Mouse (Mus musculus): ENCODE data around the gene Fto. TPM values are rescaled to one million over a fixed set of nuclear protein-coding genes. Genes with fewer than 3 reads are reported as not detected.

Gene Fto
- polyA plus RNA-seq, 2 experiments, result 10.0 to 15.6 TPM

DNA sequence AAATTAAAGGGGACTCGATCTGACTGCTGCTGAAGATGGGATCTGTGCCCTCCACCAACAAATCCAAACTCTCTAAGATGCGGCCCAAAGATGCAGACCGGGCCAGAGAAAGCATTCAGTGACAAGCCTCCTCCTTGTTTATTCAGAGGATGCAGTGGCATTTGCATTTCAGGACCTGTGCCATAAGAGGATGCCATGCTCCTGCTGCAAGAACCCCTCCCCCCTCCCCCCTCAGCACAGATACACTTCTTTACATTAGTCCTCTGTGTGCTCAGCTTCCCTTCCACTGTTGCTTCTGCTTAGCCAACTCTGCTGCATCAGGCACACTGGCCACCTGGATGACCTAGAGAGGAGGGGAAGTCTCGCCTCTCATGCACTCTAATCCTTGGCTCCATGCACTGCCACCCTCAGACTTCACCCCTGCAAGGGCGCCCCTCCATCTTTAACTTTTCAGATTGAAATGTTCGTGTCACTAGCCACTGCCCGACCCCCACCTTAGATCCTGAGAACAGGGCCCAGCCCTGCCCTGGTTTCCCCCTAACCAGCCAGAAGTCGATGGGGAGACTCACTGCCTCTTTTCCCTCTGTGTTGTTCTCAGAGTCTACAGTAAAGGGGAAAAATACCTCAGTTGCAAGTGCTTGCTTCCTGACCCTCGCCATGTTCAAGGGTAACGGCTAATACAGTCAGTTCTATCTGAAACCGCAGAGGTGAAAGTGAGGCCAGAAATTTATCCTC is 14.3 kb downstream of the Fto start:
- no peaks in the 10 kb centered on the region for H3K36me3 ChIP-seq (replicated peaks; ENCODE audit: control insufficient read depth, insufficient read depth, low read depth)
- no peak overlapping the region for H3K4me3 ChIP-seq (ENCODE audit: insufficient read depth in 1 of 2, low read depth in 2 of 2, low read length in 2 of 2)
- peaks cover 0 to 16% of the 10 kb centered on the region in 2 experiments; a peak in 2 of 4 replicates for H3K4me1 ChIP-seq (replicated peaks; ENCODE audit: control insufficient read depth in 2 of 2, insufficient read depth in 2 of 2, low read length in 1 of 2)
- H3K4me2 ChIP-seq (ENCODE audit: low read depth), result no peak overlapping the region
- H3K27ac ChIP-seq, result no peak overlapping the region
- DNase-seq (ENCODE audit: low read depth in 3 of 3, low spot score in 3 of 3), result no peak
- no peak for ATAC-seq (ENCODE audit: insufficient read depth)
- no peak overlapping the region for H3K9ac ChIP-seq (replicated peaks)
- 70% methylated on average over 11 of the region's 11 CpGs for WGBS (ENCODE audit: insufficient replicate concordance)
- no peaks in the 10 kb centered on the region for H3K9me3 ChIP-seq (ENCODE audit: control insufficient read depth, low read length)
- no peak for TF ChIP-seq EP300 (IDR thresholded peaks at IDR 0.05; ENCODE audit: low read depth)
- TF ChIP-seq CTCF (IDR thresholded peaks at IDR 0.05; ENCODE audit: low read depth), result no peak
- no peaks in the 10 kb centered on the region for H3K27me3 ChIP-seq (ENCODE audit: control insufficient read depth, insufficient read depth, low read length)

DNA sequence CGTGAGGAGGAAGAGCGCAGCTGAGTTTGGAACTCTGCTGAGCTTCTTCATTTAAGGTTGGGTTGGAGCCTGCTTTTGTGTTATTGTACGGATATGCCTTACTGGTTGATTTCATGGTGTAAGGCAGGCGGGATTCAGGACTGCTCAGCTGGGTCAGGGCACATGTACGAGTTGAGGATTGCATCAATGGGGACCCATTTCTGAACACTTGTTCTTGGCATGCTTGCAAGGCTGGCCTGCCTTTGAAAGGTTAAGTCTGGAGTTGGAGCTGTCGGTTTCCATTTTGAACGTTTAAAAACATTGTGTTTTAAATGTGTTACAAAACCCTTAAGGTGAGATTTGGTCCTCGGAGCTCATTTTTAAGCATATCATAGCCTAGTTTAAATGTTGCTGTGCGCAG is 15.7 kb downstream of the Fto start:
- ATAC-seq (ENCODE audit: insufficient read depth) (no peak), DNase-seq (ENCODE audit: low read depth in 3 of 3, low spot score in 3 of 3) (no peak)
- Histone ChIP-seq H3K27me3 (ENCODE audit: control insufficient read depth, insufficient read depth, low read length) (no peaks in the 10 kb centered on the region), H3K36me3 (replicated peaks; ENCODE audit: control insufficient read depth, insufficient read depth, low read depth) (no peaks in the 10 kb centered on the region), H3K27ac (no peak overlapping the region), H3K9me3 (ENCODE audit: control insufficient read depth, low read length) (no peaks in the 10 kb centered on the region), H3K9ac (replicated peaks) (no peak overlapping the region), H3K4me3 (ENCODE audit: insufficient read depth in 1 of 2, low read depth in 2 of 2, low read length in 2 of 2) (no peak overlapping the region), H3K4me1 (replicated peaks; ENCODE audit: control insufficient read depth in 2 of 2, insufficient read depth in 2 of 2, low read length in 1 of 2) (peaks cover 0 to 16% of the 10 kb centered on the region in 2 experiments; a peak in 2 of 4 replicates), H3K4me2 (ENCODE audit: low read depth) (no peak overlapping the region)
- TF ChIP-seq EP300 (IDR thresholded peaks at IDR 0.05; ENCODE audit: low read depth) (no peak), CTCF (IDR thresholded peaks at IDR 0.05; ENCODE audit: low read depth) (no peak)
- WGBS (ENCODE audit: insufficient replicate concordance), result 71% methylated on average over 9 of the region's 9 CpGs

DNA sequence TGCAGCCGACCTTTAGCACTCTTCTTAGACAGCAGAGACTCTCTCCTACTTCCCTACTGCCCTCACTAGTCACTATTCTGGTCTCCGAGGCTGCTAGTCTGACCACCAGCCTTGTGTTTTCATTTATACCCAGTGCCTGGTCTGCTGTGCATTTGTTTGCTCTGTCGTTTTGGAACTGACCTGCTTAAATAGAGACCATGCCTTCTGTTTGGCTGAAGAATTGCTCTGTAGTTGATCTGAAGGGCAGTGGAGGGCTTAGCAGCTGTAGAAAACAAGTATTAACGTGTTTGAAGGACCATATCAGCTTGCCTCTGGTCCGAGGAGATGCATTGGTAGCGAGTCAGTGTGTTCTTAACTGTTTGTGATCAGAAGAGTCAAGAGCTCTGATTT is 16.1 kb downstream of the Fto start:
- H3K4me1 ChIP-seq (replicated peaks; ENCODE audit: control insufficient read depth in 2 of 2, insufficient read depth in 2 of 2, low read length in 1 of 2), result peaks cover 0 to 16% of the 10 kb centered on the region in 2 experiments; a peak in 2 of 4 replicates
- no peak overlapping the region for H3K4me3 ChIP-seq (ENCODE audit: insufficient read depth in 1 of 2, low read depth in 2 of 2, low read length in 2 of 2)
- no peaks in the 10 kb centered on the region for H3K36me3 ChIP-seq (replicated peaks; ENCODE audit: control insufficient read depth, insufficient read depth, low read depth)
- no peak overlapping the region for H3K9ac ChIP-seq (replicated peaks)
- no peak overlapping the region; the same call in 1 of the 2 replicates for H3K27ac ChIP-seq
- no peak for ATAC-seq (ENCODE audit: insufficient read depth)
- WGBS (ENCODE audit: insufficient replicate concordance), result 50% methylated on average over 6 of the region's 6 CpGs
- H3K27me3 ChIP-seq (ENCODE audit: control insufficient read depth, insufficient read depth, low read length), result no peaks in the 10 kb centered on the region
- H3K9me3 ChIP-seq (ENCODE audit: control insufficient read depth, low read length), result no peaks in the 10 kb centered on the region
- H3K4me2 ChIP-seq (ENCODE audit: low read depth), result no peak overlapping the region
- DNase-seq (ENCODE audit: low read depth in 3 of 3, low spot score in 3 of 3), result no peak
- no peak for TF ChIP-seq CTCF (IDR thresholded peaks at IDR 0.05; ENCODE audit: low read depth)
- no peak for TF ChIP-seq EP300 (IDR thresholded peaks at IDR 0.05; ENCODE audit: low read depth)

DNA sequence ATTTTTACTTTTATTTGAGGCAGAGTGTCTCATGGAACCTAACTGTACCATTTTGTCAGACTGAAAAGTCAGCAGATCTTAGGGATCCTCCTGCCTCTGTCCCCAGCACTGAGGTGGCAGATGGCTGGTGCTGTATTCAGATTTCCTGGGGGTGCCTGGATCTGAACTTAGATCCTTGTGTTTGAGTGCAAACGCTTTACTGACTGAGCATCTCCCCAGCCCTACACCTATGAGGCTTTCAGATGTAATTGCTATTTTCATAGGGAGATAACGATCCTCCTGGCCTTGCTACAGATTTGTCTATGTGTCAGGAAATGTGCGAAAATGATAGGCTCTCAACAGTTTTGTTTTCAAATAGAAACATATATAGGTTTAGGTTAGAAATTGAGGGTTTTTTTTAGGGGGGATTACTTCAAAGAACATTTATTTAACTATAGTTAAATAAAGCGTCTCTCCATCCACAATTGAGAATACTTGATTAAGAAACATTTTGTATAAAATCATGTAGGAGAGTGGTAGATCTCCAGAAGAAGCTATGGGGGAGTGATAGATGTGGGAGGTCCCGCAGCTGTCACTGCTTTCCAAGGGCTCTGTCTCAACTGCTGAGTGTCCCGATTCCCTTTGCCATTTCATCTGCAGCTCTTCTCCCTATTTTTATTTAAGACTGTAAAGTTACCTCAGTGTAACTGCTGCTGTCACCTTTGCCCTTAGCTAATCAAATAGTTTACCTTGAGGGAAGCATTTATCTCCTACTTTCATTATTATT is 25.2 kb downstream of the Fto start:
- 66% methylated on average over 6 of the region's 6 CpGs for WGBS (ENCODE audit: insufficient replicate concordance)
- H3K36me3 ChIP-seq (replicated peaks; ENCODE audit: control insufficient read depth, insufficient read depth, low read depth), result no peaks in the 10 kb centered on the region
- no peak for TF ChIP-seq EP300 (IDR thresholded peaks at IDR 0.05; ENCODE audit: low read depth)
- TF ChIP-seq CTCF (IDR thresholded peaks at IDR 0.05; ENCODE audit: low read depth), result no peak
- H3K4me1 ChIP-seq (replicated peaks; ENCODE audit: control insufficient read depth in 2 of 2, insufficient read depth in 2 of 2, low read length in 1 of 2), result peaks cover 0 to 9% of the 10 kb centered on the region in 2 experiments; a peak in 2 of 4 replicates
- no peaks in the 10 kb centered on the region for H3K27me3 ChIP-seq (ENCODE audit: control insufficient read depth, insufficient read depth, low read length)
- H3K4me3 ChIP-seq (ENCODE audit: insufficient read depth in 1 of 2, low read depth in 2 of 2, low read length in 2 of 2), result no peak overlapping the region
- no peak overlapping the region for H3K4me2 ChIP-seq (ENCODE audit: low read depth)
- no peaks in the 10 kb centered on the region for H3K9me3 ChIP-seq (ENCODE audit: control insufficient read depth, low read length)
- ATAC-seq (ENCODE audit: insufficient read depth), result no peak
- no peak overlapping the region for H3K9ac ChIP-seq (replicated peaks)
- H3K27ac ChIP-seq, result no peak overlapping the region
- no peak for DNase-seq (ENCODE audit: low read depth in 3 of 3, low spot score in 3 of 3)

DNA sequence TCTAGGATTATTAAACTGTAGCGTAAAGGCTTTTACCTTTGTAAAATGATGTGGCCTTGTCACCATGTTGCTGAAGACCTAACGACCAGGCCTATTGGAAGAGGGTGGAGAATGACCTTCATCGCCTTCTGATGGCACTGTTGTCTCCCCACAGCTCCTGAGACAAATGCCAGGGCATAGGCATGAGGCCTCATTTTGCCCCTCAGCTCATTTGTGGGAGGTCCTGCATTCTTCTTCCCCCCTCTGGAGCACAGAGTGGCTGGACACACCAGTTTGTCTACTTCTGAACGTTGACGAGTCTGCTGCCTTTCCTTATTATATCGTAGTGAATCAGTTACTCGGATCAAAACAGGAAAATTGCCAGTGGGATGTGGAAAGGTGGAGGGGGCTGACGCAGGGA is 26.3 kb downstream of the Fto start:
- no peak overlapping the region for H3K4me2 ChIP-seq (ENCODE audit: low read depth)
- ATAC-seq (ENCODE audit: insufficient read depth), result no peak
- no peaks in the 10 kb centered on the region for H3K27me3 ChIP-seq (ENCODE audit: control insufficient read depth, insufficient read depth, low read length)
- DNase-seq (ENCODE audit: low read depth in 3 of 3, low spot score in 3 of 3), result no peak
- no peak for TF ChIP-seq EP300 (IDR thresholded peaks at IDR 0.05; ENCODE audit: low read depth)
- H3K9ac ChIP-seq (replicated peaks), result no peak overlapping the region
- no peaks in the 10 kb centered on the region for H3K36me3 ChIP-seq (replicated peaks; ENCODE audit: control insufficient read depth, insufficient read depth, low read depth)
- 81% methylated on average over 8 of the region's 8 CpGs for WGBS (ENCODE audit: insufficient replicate concordance)
- H3K4me3 ChIP-seq (ENCODE audit: insufficient read depth in 1 of 2, low read depth in 2 of 2, low read length in 2 of 2), result no peak overlapping the region
- peaks cover 0 to 9% of the 10 kb centered on the region in 2 experiments; a peak in 2 of 4 replicates for H3K4me1 ChIP-seq (replicated peaks; ENCODE audit: control insufficient read depth in 2 of 2, insufficient read depth in 2 of 2, low read length in 1 of 2)
- H3K9me3 ChIP-seq (ENCODE audit: control insufficient read depth, low read length), result no peaks in the 10 kb centered on the region
- no peak overlapping the region for H3K27ac ChIP-seq

Data from liver, embryonic 14.5 days (tissue).